Mouse (Mus musculus) lung, postnatal 0 days (tissue): ENCODE results near the gene Hoxb5. TPM values are rescaled to one million over a fixed set of nuclear protein-coding genes. Genes with fewer than 3 reads are reported as not detected.

Source experiments
- ATAC-seq: fragments of 200-750 bp; cut with Nextera tagmentation; 2 replicates; pipeline ENCODE4 v1.8.0; 2017; ENCODE audit warnings: moderate library complexity
- DNase-seq: peaks from one replicate; pipeline ENCODE4 v3.0.0-alpha.2; 2016; ENCODE audit warnings: low spot score
- H3K27ac ChIP-seq: fragments of 300-500 bp; sonication (generic); 2 replicates; pipeline ENCODE4 v1.5.1; 2014; ENCODE audit warnings: antibody characterized with exemption, mild to moderate bottlenecking, low read length, mixed read lengths
- H3K27me3 ChIP-seq: fragments of 300-500 bp; sonication (generic); replicated peaks from 2 replicates; pipeline ENCODE4 v1.6.1; 2014; ENCODE audit warnings: low read length, mixed read lengths; ENCODE audit not compliant: insufficient read depth
- H3K36me3 ChIP-seq: fragments of 300-500 bp; sonication (generic); 2 replicates; pipeline ENCODE4 v1.6.1; 2014; ENCODE audit warnings: low read length, mixed read lengths; ENCODE audit not compliant: insufficient read depth
- H3K4me1 ChIP-seq: fragments of 300-500 bp; sonication (generic); 2 replicates; pipeline ENCODE4 v1.6.1; 2014; ENCODE audit warnings: antibody characterized with exemption, low read depth, low read length, mixed read lengths; ENCODE audit not compliant: insufficient read depth
- H3K4me2 ChIP-seq: fragments of 300-500 bp; sonication (generic); replicated peaks from 2 replicates; pipeline ENCODE4 v1.6.1; 2014; ENCODE audit warnings: low read depth, mild to moderate bottlenecking, low read length, moderate library complexity, mixed read lengths
- H3K4me3 ChIP-seq: fragments of 300-500 bp; sonication (generic); 2 replicates; pipeline ENCODE4 v1.5.1; 2014; ENCODE audit warnings: low read depth, low read length
- H3K9ac ChIP-seq: fragments of 300-500 bp; sonication (generic); replicated peaks from 2 replicates; pipeline ENCODE4 v1.6.1; 2014; ENCODE audit warnings: low read depth, mild to moderate bottlenecking
- H3K9me3 ChIP-seq: fragments of 300-500 bp; sonication (generic); 2 replicates; pipeline ENCODE4 v1.6.1; 2016; ENCODE audit warnings: low read length, mixed read lengths
- CTCF ChIP-seq: IDR thresholded peaks from 2 replicates; pipeline ENCODE4 v1.5.1; 2016; ENCODE audit warnings: antibody characterized with exemption, mild to moderate bottlenecking
- EP300 ChIP-seq: IDR thresholded peaks from 2 replicates; pipeline ENCODE4 v1.6.1; 2016; ENCODE audit warnings: antibody characterized with exemption, mild to moderate bottlenecking, control low read depth
- WGBS: fragments of 180-500 bp; shearing (Covaris S2); extraction: QIAGEN DNeasy Blood & Tissue Kit; methylation state at CpG from one replicate; pipeline ENCODE4 v1.1.7; 2014; 5-methylcytosine and 5-hydroxymethylcytosine counted together
- polyA plus RNA-seq: library from polyadenylated mRNA; unstranded; fragments of >200 nt; fragmentation: Nextera tagmentation; extraction: Ambion mirVana; gene quantifications from 2 replicates; pipeline ENCODE4 v1.2.1, GENCODE M21; 2015

Gene Hoxb5
- polyA plus RNA-seq, 1 experiment from 2014 or later: 16.8 TPM

DNA sequence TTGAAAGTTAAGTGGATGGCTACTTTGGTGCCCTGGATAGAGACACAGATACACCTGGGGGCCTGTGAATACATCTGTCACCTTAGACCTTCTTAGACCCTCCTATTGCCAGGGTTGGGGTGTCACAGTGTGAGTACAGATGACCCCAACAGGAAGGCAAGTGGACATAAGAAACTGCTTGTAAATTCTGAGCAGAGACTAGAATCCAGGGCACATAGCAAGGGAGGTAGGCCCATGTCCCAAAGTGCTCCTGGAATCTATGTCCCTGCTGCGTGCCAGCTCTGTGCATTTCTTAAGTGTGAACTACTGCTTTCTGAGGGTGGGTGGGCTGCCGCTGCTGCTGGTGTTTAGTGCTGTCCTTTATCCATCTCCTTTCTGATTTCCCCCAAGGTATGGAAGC is 47.7 kb downstream of the Hoxb5 start:
- DNase-seq (no peak), ATAC-seq (no peak)
- 63% methylated on average over 2 of the region's 2 CpGs for WGBS
- Histone ChIP-seq H3K27ac (peak overlapping the region; percentile 79), H3K9ac (no peak overlapping the region), H3K4me3 (no peak overlapping the region), H3K27me3 (peaks cover 12% of the 10 kb centered on the region; the same call in 1 of the 2 replicates), H3K9me3 (no peaks in the 10 kb centered on the region), H3K36me3 (no peaks in the 10 kb centered on the region), H3K4me1 (peaks cover 6% of the 10 kb centered on the region; the same call in 1 of the 2 replicates), H3K4me2 (peak overlapping the region; percentile 63; the same call in 1 of the 2 replicates)
- TF ChIP-seq EP300 (no peak), CTCF (no peak)

DNA sequence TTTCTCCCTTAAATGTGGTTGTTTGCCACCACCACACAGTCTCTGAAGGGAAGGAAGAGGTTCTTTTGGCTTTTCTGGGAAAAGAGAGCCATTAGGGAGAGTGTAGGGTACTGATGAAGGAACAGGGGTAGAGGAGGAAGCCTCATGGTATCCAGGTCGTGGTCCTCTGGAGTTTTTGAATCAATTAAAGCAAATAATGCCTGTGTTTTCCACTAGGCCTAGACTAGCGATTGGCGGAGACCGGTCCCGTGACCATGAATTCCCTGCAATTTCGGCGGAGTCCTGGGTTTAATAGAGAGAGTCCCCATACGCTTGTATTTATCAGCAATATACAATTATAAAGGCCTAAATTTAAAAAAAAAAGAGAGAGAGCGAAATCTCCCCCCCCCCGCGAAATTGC is 48.2 kb downstream of the Hoxb5 start:
- H3K27me3 ChIP-seq: peaks cover 9% of the 10 kb centered on the region; the same call in 1 of the 2 replicates
- no peaks in the 10 kb centered on the region for H3K36me3 ChIP-seq
- H3K4me1 ChIP-seq: peaks cover 3% of the 10 kb centered on the region; the same call in 1 of the 2 replicates
- H3K4me3 ChIP-seq: peak overlapping the region; percentile 58; the same call in 1 of the 2 replicates
- peak overlapping the region; percentile 79 for H3K27ac ChIP-seq
- WGBS: 21% methylated on average over 11 of the region's 11 CpGs
- no peak overlapping the region for H3K9ac ChIP-seq
- TF ChIP-seq CTCF: no peak
- no peak for TF ChIP-seq EP300
- DNase-seq: no peak
- no peak for ATAC-seq
- H3K4me2 ChIP-seq: peak overlapping the region; percentile 63
- no peaks in the 10 kb centered on the region for H3K9me3 ChIP-seq

DNA sequence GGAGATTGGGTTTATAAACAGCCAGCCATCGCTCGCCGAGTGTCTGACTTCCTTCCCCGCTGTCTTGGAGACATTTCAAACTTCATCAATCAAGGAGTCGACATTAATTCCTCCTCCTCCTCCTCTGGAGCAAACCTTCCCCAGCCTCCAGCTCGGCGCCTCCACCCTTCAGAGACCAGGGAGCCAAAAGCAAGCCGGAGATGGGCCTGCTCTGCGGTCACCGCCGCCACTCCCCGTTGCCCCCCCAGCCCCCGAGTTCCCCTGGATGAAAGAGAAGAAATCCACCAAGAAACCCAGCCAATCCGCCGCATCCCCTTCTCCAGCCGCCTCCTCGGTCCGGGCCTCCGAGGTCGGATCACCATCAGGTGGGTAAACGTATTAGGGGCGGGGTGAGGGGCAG is 48.7 kb downstream of the Hoxb5 start:
- WGBS: 3% methylated on average over 21 of the region's 22 CpGs
- Histone ChIP-seq H3K27me3 (peaks cover 7% of the 10 kb centered on the region; the same call in 1 of the 2 replicates), H3K9ac (peak overlapping the region; percentile 63), H3K4me3 (peak overlapping the region; percentile 58), H3K4me2 (peak overlapping the region; percentile 63), H3K4me1 (peaks cover 3% of the 10 kb centered on the region; the same call in 1 of the 2 replicates), H3K27ac (peak overlapping the region; percentile 79), H3K36me3 (no peaks in the 10 kb centered on the region), H3K9me3 (no peaks in the 10 kb centered on the region)
- TF ChIP-seq EP300 (0 out of 2 replicates have a peak, but pooled peaks have one; percentile 16), CTCF (no peak)
- ATAC-seq: peak; percentile 57
- DNase-seq: peak; percentile 87

DNA sequence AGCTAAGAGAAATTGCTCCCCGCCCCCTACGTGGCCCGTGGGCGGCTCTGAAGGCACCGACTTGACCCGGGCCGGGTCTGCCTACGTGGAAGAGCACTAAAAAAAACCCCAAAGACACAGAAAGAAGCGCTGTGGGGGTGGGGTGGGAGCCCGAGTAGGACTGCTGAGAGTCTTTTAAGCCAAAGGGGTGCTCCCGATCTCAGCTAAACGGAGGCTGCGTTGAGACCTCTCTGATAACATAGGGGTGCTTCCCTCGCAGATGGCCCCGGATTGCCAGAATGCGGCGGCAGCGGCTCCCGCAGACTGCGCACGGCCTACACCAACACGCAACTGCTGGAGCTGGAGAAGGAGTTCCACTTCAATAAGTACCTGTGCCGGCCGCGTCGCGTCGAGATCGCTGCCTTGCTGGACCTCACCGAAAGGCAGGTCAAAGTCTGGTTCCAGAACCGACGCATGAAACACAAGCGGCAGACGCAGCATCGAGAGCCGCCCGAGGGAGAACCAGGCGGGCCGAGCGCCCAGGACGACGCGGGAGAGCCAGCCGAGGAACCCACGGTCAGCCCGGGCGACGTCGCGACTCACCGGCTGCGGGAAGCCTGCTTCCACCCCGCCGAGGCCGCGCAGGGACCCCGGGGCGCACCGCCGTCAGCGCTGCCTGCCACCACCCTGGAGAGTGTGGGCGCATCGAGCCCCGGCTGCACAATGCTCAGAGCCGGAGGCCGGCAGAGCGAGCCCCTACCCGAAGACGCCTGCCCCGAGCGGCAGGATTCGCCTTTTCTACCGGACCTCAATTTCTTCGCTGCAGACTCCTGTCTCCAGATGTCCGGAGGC is 49.8 kb downstream of the Hoxb5 start:
- H3K9ac ChIP-seq: peak overlapping the region; percentile 63
- H3K4me2 ChIP-seq: peak overlapping the region; percentile 63
- peak overlapping the region; percentile 58 for H3K4me3 ChIP-seq
- TF ChIP-seq CTCF (no peak), EP300 (no peak)
- peaks cover 3% of the 10 kb centered on the region; the same call in 1 of the 2 replicates for H3K4me1 ChIP-seq
- H3K36me3 ChIP-seq: no peaks in the 10 kb centered on the region
- peaks cover 7% of the 10 kb centered on the region; the same call in 1 of the 2 replicates for H3K27me3 ChIP-seq
- peak; percentile 30; the same call in 1 of the 2 replicates for ATAC-seq
- H3K9me3 ChIP-seq: no peaks in the 10 kb centered on the region
- no peak for DNase-seq
- H3K27ac ChIP-seq: peak overlapping the region; percentile 79
- WGBS: under 1% methylated on average over 67 of the region's 75 CpGs

DNA sequence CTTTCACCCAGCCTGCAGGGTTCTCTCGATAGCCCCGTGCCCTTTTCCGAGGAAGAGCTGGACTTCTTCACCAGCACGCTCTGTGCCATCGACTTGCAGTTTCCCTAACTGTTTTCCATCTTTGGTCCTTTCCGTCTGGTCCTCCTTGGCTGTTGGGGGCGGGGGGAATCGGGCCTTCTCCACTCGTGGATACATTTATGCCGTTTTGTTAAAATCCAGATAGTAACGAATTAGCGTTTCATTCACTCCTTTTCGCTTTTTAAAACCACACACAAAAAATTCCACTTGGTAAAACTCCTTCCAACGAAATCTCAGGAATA is 50.3 kb downstream of the Hoxb5 start:
- Histone ChIP-seq H3K4me2 (peak overlapping the region; percentile 63), H3K27ac (peak overlapping the region; percentile 79; the same call in 1 of the 2 replicates), H3K4me1 (peaks cover 3% of the 10 kb centered on the region; the same call in 1 of the 2 replicates), H3K27me3 (peaks cover 7% of the 10 kb centered on the region; the same call in 1 of the 2 replicates), H3K36me3 (no peaks in the 10 kb centered on the region), H3K4me3 (peak overlapping the region; percentile 58), H3K9me3 (no peaks in the 10 kb centered on the region), H3K9ac (peak overlapping the region; percentile 63)
- DNase-seq (no peak), ATAC-seq (no peak)
- TF ChIP-seq CTCF (no peak), EP300 (no peak)
- WGBS: 6% methylated on average over 14 of the region's 14 CpGs

DNA sequence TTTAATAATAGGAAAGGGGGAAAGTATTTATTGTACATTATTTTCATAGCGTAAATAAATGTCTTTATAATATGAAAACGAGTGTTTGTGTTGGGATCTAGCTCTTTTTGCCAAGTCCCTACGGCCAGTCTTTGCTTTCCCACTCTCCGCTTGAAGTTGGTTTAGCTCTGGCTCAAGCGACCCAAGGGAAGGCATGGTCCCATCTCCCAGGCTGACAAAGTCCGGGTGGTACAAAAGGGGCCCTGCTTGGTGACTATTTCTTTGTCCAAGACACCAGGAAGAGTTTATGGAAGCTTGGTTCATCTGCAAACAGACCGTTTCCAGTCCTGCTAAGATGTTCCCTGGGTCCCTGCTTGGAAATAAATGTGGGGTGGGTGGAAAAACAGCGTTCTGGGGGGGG is 50.8 kb downstream of the Hoxb5 start:
- Histone ChIP-seq H3K4me3 (peak overlapping the region; percentile 58), H3K4me2 (peak overlapping the region; percentile 63), H3K36me3 (no peaks in the 10 kb centered on the region), H3K4me1 (peaks cover 3% of the 10 kb centered on the region; the same call in 1 of the 2 replicates), H3K27ac (peak overlapping the region; percentile 22; the same call in 1 of the 2 replicates), H3K9me3 (no peaks in the 10 kb centered on the region), H3K9ac (peak overlapping the region; percentile 2), H3K27me3 (peaks cover 7% of the 10 kb centered on the region; the same call in 1 of the 2 replicates)
- no peak for ATAC-seq
- WGBS: 25% methylated on average over 8 of the region's 8 CpGs
- no peak for TF ChIP-seq CTCF
- no peak for TF ChIP-seq EP300
- no peak for DNase-seq
